Mouse (Mus musculus) urinary bladder, postnatal 10 days (tissue): ENCODE data around the gene Psma6.
"Not testable (repeated sequence)": the region's sequence is repeated elsewhere in the genome, so short reads cannot be mapped to it uniquely, and the experiment has no call there.

Source experiments
- DNase-seq: peaks from one replicate; pipeline ENCODE4 v3.0.0; 2022; ENCODE audit warnings: low spot score

The Psma6 gene

DNA sequence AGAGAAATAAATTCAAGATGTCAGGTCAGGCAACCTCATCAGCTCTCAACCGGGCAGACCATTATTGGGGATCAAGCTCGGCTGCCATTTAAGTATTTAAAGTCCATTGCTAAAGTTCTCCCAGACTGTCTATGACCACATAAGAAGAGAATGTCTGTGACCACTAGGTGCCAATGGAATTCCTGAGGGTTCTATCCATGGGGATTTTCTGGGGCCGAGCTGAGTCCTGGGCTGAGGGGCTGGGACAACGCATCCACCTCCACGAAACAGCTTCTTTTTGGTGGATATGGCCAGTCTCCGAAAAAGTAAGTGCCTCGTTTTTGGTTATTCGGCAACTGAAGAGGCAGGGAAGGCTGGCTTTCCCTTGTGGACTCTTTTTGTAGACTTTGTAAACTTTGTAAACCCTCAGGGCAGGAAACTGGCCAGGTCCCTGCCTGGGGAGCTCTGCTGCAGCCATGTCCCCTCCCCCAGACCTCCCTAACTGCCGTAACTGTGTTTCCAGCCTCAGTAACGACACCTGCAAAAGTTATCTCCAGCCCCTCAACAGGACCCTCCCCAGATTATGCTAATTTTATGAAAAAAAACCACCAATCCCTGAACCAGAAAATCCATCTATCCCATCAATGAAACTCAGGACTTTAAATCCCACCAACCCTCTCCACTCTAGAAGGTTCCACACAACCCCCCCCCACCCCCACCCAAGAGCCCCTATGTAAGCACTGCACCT is at the start of gene Psma6:
Psma6 (plus strand) TSS at position 200 of the 727 bp plus-strand sequence.
- no peak for DNase-seq

DNA sequence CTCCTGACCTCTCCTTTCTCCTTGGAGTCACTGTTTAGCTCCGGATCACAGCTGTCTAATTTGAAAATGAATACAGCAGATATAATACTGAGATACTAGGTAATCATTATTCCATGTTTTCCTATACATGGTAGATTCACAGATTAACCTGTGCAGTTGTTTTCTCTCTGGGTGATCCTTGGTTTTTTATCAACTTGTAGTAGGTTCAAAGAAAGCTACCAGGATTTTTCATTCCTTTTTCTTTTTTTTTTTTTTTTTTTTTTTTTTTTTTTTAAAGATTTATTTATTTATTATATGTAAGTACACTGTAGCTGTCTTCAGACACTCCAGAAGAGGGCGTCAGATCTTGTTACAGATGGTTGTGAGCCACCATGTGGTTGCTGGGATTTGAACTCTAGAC is 45.5 kb upstream of the Psma6 start:
- not testable (repeated sequence) for DNase-seq

DNA sequence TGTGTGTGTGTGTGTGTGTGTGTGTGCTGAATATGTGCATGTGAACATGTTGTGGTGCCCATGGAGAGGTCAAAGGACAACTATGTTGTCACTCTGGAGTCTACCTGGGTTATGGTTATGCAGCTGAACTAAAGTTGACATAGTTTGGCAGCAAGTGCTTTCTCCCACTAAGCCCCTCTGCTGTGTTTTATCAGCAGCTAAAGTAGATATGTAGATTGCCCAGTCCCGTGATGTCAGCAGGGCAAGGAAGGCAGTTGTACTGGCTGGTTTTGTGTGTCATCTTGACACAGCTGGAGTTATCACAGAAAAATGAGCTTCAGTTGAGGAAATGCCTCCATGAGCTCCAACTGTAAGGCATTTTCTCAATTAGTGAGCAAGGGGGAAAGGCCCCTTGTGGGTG is 41.0 kb upstream of the Psma6 start:
- DNase-seq = not testable (repeated sequence)

DNA sequence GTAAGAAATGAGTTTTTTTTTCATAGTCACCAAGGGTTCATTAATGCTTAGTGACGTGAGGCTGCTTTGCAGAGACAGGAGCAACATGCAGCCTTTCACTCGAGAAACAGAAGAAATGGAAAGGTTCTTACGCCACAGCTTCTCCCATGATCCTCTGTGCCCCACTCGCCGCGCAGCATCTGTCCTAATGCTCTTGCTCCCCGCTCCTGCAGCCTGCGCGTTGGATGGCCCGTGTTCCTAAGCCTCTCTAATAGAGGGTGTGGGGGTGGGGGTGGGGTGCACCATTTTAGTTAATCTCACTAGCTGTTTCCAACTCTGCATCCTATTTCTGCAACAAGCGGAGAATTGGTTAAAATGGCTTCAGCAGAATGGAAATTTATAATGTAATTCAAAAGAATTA is 40.0 kb upstream of the Psma6 start:
- no peak for DNase-seq

DNA sequence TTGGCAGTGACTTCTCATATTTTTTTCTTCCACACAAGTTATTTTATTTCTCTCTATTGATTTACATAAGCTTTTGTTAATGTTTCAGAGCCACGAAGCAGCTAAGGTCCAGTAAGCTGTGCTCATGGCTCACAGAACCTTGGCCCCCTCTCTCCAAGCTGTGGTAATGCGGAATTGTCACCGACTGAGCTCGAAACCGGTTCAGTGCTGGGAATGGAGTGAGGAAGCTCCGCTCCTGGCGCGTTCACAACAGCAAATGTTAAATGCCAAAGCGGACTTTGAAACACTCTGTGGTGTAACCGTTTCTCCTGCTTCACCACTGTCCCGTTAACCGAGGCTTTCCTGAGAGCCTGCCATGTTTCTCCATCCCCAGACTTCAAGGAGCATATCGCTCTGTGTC is 39.4 kb upstream of the Psma6 start:
- DNase-seq = no peak

GRCm38 (mm10) chr12:55353423-55353822 is 30.6 kb upstream of the Psma6 start:
- DNase-seq = no peak

DNA sequence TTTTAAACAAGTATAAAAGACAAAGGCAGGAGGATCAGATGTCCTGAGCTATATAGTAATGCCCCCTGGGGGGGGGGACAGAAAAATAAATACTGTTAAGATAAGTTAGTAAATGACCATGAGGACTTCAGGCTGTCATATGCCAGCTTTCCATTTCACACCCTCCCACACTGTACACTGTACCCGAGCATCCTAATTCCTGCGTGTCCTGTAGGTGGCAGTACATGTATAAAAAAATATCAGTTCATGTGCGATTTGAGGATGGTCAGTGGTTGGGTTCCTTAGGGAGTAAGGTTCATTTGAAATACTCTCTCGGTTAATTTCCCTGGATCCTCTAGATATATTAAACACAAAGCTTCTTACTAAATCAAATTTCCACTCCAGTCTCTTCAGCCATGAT is 29.1 kb upstream of the Psma6 start:
- DNase-seq = no peak

DNA sequence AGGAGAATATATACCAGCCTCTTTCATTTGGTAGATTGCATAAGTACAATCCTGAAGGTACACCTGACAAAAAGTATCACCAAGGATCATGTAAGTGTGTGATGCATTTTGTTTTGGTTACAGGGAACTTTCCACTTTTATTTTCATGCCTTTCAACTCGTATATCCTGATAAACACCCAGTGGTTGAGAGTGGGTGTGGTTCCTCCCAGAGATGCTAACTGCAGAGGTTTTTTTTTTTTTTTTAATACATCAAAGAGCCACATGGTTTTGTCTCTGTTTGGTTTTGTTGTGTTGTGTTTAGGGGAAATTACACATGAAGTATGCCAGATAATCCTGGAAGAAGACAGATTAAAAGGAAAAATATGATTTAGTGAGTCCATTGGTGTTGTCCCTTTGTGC is 26.7 kb upstream of the Psma6 start:
- DNase-seq = no peak

GRCm38 (mm10) chr12:55360929-55361328 is 23.1 kb upstream of the Psma6 start:
- no peak for DNase-seq

DNA sequence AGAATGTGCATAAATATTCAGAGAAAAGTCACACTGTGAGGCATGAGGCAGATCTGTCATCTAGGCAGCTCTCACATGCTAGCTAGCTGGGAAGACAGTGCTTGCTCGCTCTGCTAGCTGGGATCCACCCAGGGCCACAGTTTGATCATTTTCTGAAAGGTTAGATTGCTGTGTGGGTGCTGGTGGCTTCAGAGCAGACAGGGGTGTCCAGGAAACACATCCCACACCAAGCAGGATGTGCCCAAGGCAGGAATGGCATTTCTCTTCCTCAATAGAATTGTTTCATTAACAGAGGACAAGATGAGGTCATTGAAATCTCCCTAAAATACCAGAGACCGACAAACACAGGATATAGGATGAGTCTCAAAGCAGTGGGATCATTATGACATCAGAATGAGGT is 18.9 kb upstream of the Psma6 start:
- DNase-seq = no peak

DNA sequence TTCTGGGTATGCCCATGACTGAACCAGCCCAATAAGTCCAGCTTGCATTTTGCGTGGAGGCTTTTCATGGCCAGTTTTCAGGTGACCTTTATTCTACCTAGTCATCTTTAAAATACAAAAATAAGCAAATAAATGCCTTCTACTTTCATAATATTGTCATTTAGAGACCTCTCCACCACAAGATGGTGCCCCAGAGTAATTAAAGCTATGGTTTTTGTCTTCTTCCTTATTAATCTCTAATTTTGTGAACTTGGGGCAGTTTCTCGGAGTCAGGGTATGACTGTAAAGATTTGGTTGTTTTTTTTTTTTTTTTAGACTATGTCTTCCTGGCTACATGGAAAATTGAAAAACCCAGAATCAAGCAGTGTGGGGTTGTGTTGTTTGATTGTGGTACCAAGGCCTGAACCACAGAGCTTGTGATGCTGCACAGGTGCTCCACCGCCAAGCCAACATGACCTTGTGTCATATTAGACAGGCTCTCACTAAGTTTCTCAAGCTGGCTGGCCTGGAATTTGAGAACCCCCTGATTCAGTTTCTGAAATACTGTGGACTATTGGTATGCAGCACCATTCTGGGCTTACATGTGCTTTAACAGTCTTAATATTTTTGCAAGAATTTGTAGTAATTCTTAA is 11.5 kb upstream of the Psma6 start:
- no peak for DNase-seq

GRCm38 (mm10) chr12:55376956-55377609 is 6.9 kb upstream of the Psma6 start:
- no peak for DNase-seq

DNA sequence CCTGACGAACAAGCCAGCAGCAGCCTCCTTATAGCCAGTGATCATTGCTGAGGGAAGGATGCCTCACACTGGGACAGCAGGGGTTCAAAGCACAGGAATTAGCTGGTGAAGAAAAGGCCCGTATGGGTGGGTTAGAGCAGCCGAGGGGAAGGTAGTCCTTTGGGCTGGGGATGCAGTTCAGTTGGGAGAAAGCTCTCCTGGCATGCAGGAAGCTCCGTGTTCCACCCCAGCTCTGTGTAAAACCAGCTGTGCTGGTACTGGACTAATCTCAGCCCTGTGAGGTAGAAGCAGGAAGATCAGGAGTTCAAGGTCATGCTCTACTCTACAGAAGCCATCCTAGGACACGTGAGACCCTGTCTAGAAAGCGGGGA is 6.4 kb upstream of the Psma6 start:
- DNase-seq = no peak

DNA sequence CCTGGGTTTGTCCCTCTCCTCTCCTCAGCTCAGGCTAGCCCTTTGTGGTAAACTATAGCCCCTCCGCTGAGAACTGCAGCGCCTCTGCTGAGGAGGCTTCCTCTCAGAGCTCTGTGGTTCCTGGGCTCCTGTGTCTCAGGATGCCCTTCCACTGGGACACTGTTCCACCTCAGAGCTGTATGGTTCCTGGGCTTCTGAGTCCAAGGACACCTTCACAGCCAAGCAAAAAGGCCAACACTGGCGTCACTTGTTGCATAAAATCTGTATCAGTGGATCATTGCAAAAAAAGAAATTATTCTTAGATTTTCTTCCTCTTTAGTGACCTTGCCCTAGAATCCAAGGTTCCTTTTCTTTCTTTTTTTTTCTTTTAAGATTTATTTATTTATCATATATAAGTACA is 804 bp downstream of the Psma6 start:
- no peak for DNase-seq

DNA sequence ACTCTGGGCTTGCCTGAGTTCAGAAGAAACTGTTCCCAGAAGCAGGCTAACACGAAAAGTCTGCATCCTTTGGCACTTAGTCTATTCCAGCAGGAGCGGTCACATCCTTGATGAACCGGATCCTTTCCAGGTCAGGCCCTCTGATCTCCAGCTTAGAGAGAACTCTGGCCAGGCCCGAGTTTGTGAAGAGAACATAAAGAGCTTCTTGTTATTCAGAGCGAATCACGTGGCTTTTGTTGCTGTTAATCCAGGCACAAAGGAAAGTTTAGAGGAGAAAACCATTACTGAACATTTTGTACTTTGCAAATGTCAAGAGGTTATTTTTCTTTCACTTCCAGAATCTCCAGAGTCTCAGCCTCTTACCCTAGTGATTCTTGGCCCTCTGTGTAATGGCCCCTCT is 1.9 kb downstream of the Psma6 start:
- no peak for DNase-seq

DNA sequence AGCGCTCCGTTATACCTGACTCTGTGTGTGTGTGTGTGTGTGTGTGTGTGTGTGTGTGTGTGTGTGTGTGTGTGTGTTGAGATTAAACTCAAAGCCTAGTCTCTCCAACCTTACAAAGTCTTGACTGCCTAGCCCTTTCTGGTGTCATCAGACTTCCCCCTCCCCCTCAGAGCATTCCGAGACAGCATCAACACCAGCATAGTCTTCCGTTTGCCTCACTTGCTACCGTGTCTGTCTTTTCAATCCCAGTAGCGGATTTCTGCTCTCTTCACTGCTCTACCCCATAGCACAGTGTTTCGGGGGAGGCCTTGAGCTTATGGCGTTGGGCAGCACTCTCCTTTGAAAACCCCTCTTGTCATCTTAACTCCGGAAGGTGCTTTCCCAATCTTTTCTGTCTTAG is 2.4 kb downstream of the Psma6 start:
- DNase-seq = no peak

GRCm38 (mm10) chr12:55387083-55387787 is 3.2 kb downstream of the Psma6 start:
- no peak for DNase-seq

DNA sequence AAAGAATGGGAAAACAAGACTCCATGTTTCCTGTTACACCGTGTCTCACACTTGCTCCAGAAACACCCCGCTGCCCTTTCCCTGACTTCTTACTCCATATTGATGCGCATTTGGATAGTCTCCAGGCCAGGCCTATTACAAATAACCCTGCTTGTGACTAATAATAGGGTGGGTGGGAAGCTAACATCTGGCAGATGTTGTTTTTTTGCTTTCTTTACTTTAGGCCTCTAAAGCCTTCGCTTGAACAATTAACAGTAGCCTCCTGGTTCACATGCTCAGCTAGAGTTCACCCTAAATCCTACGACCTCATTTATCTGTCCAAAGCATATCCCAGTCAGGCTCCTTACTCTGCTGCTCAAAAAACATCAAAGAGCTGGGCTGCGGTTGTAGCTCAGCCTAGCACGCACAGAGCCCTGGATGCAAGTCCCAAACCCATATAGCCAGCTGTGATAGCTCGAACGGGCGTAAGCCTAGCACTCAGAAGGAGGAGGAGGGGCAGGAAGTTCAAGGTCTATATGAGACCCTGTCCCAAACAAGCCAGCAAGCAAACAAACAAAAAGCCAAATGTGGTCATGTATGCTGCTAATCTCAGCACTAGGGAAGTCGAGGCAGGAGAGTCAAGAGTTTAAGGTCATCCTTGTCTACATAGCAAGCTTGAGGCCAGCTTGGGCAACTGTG is 3.9 kb downstream of the Psma6 start:
- no peak for DNase-seq

DNA sequence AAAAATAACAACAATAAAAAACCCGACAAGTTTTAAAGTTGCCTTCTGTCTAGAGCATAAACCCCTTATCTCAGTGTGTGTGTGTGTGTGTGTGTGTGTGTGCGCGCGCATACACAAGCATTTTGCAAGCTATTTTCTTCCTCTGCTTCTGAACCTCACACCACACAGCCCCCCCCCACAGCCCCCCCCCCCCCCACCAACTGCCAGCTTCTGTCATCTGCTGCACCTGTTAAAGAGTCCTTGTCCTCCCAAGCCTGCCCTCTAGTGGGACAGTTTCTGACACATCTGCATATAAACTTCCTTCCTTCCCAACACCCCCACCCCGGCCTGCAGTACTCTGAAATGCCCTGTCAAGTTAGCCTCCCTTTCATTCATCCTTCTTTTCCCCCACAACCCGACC is 4.5 kb downstream of the Psma6 start:
- no peak for DNase-seq

DNA sequence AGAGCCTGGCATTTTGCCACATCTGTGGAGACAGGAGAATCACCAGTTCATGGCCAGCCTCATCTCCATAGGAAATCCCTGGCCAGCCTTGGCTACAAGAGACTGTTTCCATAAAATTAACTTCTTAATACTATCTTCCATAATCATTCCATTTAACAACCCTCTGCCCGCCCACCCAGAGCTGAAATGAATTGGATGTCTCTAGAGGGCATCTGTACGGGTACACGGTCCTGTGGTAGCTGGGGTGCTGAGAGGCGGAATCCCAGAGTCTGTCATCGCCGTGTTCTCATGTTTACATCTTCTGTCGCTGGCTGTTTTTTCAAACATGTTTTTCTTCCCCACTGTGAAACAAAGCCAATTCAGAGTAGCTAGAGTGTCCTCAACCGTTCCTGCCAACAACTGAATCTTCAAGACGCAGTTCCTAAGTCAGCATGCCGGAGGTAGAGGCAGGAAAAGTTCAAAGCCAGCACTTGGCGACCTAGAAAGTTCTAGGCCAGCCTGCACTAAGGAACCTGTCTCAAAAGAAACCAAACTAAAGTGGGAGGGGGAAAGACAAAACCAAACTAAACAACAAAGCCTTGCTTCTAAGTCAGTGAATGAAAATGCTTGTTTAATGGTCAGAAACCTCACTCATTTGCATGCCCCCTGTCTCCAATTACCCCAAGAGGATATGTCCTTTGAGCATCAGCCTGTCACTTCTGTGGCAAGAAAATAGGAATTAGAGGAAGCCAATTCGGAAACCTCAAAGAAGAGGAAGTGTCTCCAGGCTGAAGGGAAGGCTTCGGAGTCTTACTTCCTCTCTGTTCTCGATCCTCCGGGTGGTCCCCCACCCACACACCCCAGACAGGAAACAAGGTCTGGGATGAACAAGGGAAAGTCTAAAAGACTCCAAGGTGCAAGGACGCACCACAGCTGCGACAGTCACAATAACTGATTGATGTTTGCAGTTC is 5.4 kb downstream of the Psma6 start:
- DNase-seq = no peak

DNA sequence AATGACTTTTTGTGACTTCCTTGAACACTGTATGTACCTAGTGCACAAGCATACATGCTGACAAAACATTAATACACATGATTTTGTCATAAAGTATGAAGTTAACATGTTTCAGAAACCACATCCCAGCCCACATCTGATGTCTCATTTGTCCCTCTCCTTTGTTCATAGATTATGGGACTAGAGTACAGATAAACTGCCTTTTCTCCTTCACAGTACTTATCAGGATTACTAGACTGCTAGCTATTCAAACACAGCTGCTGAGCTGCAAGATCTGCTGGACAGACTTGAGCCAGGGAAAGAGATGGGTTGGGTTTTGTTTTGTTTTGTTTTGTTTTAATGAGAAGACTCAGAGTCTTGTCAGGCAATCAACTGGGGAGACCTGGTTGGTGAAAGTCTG is 8.1 kb downstream of the Psma6 start:
- no peak for DNase-seq
